Mouse (Mus musculus) ES-E14 (cell line): Measurements from ENCODE around the gene Gfod2. TPM values are rescaled to one million over a fixed set of nuclear protein-coding genes. Genes with fewer than 3 reads are reported as not detected.
A peak's percentile ranks its signal among the peaks of the same experiment; 100 is the strongest.

Experiments
- DNase-seq: peaks from one replicate; pipeline ENCODE4 v3.0.0-alpha.2; 2013; ENCODE audit warnings: low read depth, low spot score
- H3K27ac ChIP-seq: 2 replicates; pipeline ENCODE4 v1.5.1; 2012; ENCODE audit warnings: low read depth, mild to moderate bottlenecking, low read length, moderate library complexity, mixed read lengths; ENCODE audit not compliant: poor library complexity, insufficient read depth, severe bottlenecking
- H3K36me3 ChIP-seq: 2 replicates; pipeline ENCODE4 v1.6.1; 2012; ENCODE audit warnings: mild to moderate bottlenecking, low read length, moderate library complexity, mixed read lengths; ENCODE audit not compliant: control insufficient read depth, poor library complexity, insufficient read depth, severe bottlenecking
- H3K4me1 ChIP-seq, 2 experiments: fragments of 150-350 bp in 1 of 2; sonication (generic) in 1 of 2; 2 replicates each; pipeline ENCODE4 v1.6.1; 2012; ENCODE audit warnings: low read length in 2 of 2, mild to moderate bottlenecking in 1 of 2, mixed read lengths in 1 of 2; ENCODE audit not compliant: control insufficient read depth in 2 of 2, insufficient read depth in 2 of 2, poor library complexity in 1 of 2
- H3K4me3 ChIP-seq, 2 experiments: fragments of 150-350 bp in 1 of 2; sonication (generic) in 1 of 2; 2 replicates each; pipeline ENCODE4 v1.5.1; 2012; ENCODE audit warnings: low read length in 2 of 2, low read depth in 1 of 2, mild to moderate bottlenecking in 1 of 2, mixed read lengths in 1 of 2; ENCODE audit not compliant: insufficient read depth in 1 of 2, poor library complexity in 1 of 2, severe bottlenecking in 1 of 2
- H3K9ac ChIP-seq: 2 replicates; pipeline ENCODE4 v1.6.1; 2012; ENCODE audit warnings: low read depth, mild to moderate bottlenecking, low read length, mixed read lengths; ENCODE audit not compliant: poor library complexity, insufficient read depth, severe bottlenecking
- H3K9me3 ChIP-seq: fragments of 150-350 bp; sonication (generic); 2 replicates; pipeline ENCODE4 v1.6.1; 2012; ENCODE audit warnings: low read depth, mild to moderate bottlenecking, low read length; ENCODE audit not compliant: control insufficient read depth, insufficient read depth
- CHD2 ChIP-seq: IDR thresholded peaks from 2 replicates; pipeline ENCODE4 v1.6.1; 2014; ENCODE audit warnings: mild to moderate bottlenecking, low read depth, low read length, inconsistent platforms
- HCFC1 ChIP-seq: IDR thresholded peaks from 2 replicates; pipeline ENCODE4 v1.6.1; 2012; ENCODE audit warnings: low read length, inconsistent platforms, borderline replicate concordance; ENCODE audit not compliant: insufficient read depth
- MAFK ChIP-seq: IDR thresholded peaks from 2 replicates; pipeline ENCODE4 v1.6.1; 2014; ENCODE audit warnings: mild to moderate bottlenecking, low read depth, low read length, inconsistent platforms; ENCODE audit not compliant: insufficient read depth
- ZC3H11A ChIP-seq: IDR thresholded peaks from 2 replicates; pipeline ENCODE4 v1.6.1; 2012; ENCODE audit warnings: low read depth, mild to moderate bottlenecking, inconsistent platforms, low read length, borderline replicate concordance
- ZNF384 ChIP-seq: IDR thresholded peaks from 2 replicates; pipeline ENCODE4 v1.6.1; 2012; ENCODE audit warnings: low read depth, low read length, inconsistent platforms
- in situ Hi-C, 2 experiments: fragments of 600-800 bp; cut with MboI; formaldehyde crosslinking; loops; one replicate each; pipeline ENCODE4 v1.15.1; 2025; ENCODE audit warnings: low sequenced_read_pairs in 2 of 2, inconsistent platforms in 1 of 2; ENCODE audit not compliant: unreplicated experiment in 2 of 2
- total RNA-seq: library from RNA; depleted of rRNA; stranded (reverse); fragments of 300-350 nt; gene quantifications from 2 replicates; pipeline ENCODE4 v1.2.3, GENCODE M21; 2012

Gfod2 gene
- total RNA-seq, 1 experiment, result 11.0 TPM

DNA sequence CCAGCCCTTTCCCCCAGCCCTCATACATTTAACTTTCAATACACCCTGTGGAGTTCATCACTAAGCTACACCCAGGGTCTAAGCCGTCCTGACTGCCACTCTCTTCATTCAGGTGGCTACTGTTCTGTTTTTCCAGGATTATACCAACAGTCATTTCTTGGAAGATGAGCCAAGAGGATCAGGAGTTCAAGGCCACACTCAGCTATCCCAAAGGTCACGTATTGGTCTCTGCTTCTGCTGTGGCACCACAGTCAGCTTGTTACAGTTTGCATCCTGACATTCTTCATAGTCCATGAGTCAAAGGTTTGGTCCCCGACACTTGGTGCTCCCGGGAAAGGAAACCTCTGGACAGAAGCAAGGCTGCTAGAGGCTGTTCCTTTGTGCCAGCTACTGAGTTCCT lies 38.8 kb downstream of the Gfod2 start:
- no peak overlapping the region for H3K9ac ChIP-seq
- no peak for DNase-seq
- no peak overlapping the region for H3K4me3 ChIP-seq
- H3K27ac ChIP-seq, result no peak overlapping the region
- H3K9me3 ChIP-seq, result no peaks in the 10 kb centered on the region
- in situ Hi-C loops, result loop anchor here in 1 of 2 experiments (10.0 kb wide), 1 partner anchor 65 kb away; no protein-coding TSS in a partner anchor
- H3K36me3 ChIP-seq, result peaks cover 2% of the 10 kb centered on the region; the same call in 1 of the 2 replicates
- H3K4me1 ChIP-seq, result peaks cover 0 to 2% of the 10 kb centered on the region in 2 experiments; a peak in 1 of 4 replicates
- no peak for TF ChIP-seq ZC3H11A
- TF ChIP-seq HCFC1, result no peak
- TF ChIP-seq ZNF384, result no peak
- no peak for TF ChIP-seq CHD2
- TF ChIP-seq MAFK, result no peak

- in situ Hi-C loops, result loop anchor here in 1 of 2 experiments (10.0 kb wide), 1 partner anchor 68 kb away; no protein-coding TSS in a partner anchor
Observed at GRCm38 (mm10) chr8:105716302-105716945, 42.0 kb downstream of the Gfod2 start.

GRCm38 (mm10) chr8:105715042-105715441 lies 43.4 kb downstream of the Gfod2 start:
- in situ Hi-C loops, result loop anchor here in 1 of 2 experiments (10.0 kb wide), 1 partner anchor 70 kb away; no protein-coding TSS in a partner anchor
- TF ChIP-seq MAFK, result no peak
- TF ChIP-seq HCFC1, result no peak
- TF ChIP-seq ZC3H11A, result no peak
- no peak for TF ChIP-seq ZNF384
- TF ChIP-seq CHD2, result no peak
- H3K4me1 ChIP-seq, result peaks cover 0 to 2% of the 10 kb centered on the region in 2 experiments; a peak in 1 of 4 replicates
- H3K4me3 ChIP-seq, result no peak overlapping the region
- no peak overlapping the region for H3K27ac ChIP-seq
- no peak overlapping the region for H3K9ac ChIP-seq
- DNase-seq, result no peak
- H3K36me3 ChIP-seq, result no peaks in the 10 kb centered on the region
- no peaks in the 10 kb centered on the region for H3K9me3 ChIP-seq

More at GRCm38 (mm10) chr8:105716302-105716945, 42.0 kb downstream of the Gfod2 start:
- no peak for DNase-seq
- no peak for TF ChIP-seq ZC3H11A
- TF ChIP-seq MAFK, result no peak
- no peak for TF ChIP-seq CHD2
- TF ChIP-seq HCFC1, result no peak
- no peak for TF ChIP-seq ZNF384
- Histone ChIP-seq H3K9me3 (no peaks in the 10 kb centered on the region), H3K4me3 (peak overlapping the region; percentile 28 to 62; a peak in 3 of 4 replicates), H3K4me1 (no peaks in the 10 kb centered on the region; a peak in 1 of 4 replicates), H3K27ac (no peak overlapping the region), H3K36me3 (no peaks in the 10 kb centered on the region), H3K9ac (peak overlapping the region; percentile 21; the same call in 1 of the 2 replicates)

DNA sequence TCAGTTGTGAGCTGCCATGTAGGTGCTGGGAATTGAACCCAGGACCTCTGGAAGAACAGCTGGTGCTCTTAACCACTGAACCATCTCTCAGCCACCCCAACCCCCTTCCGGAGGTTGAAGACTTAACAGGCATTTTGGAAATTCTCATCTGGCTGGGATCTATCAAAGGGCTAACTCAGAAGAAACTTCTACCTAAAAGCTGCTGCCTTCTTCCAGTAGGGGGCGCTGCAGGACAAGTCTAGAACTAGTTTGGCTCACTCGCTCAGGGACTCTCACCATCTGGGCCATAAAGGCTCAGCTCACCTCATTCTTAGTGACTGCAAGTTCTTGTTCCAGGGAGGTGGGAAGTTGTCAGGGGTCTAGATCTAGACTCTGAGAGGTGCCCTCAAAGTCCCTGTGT lies 44.3 kb downstream of the Gfod2 start:
- peak; percentile 95 for DNase-seq
- H3K27ac ChIP-seq, result no peak overlapping the region
- H3K9me3 ChIP-seq, result no peaks in the 10 kb centered on the region
- in situ Hi-C loops, result loop anchor here in 1 of 2 experiments (10.0 kb wide), 1 partner anchor 71 kb away; no protein-coding TSS in a partner anchor
- no peak overlapping the region for H3K9ac ChIP-seq
- H3K4me3 ChIP-seq, result no peak overlapping the region
- H3K36me3 ChIP-seq, result no peaks in the 10 kb centered on the region
- peak; percentile 88; the same call in 1 of the 2 replicates for TF ChIP-seq ZC3H11A
- no peak for TF ChIP-seq CHD2
- peaks cover 0 to 6% of the 10 kb centered on the region in 2 experiments; a peak in 1 of 4 replicates for H3K4me1 ChIP-seq

DNA sequence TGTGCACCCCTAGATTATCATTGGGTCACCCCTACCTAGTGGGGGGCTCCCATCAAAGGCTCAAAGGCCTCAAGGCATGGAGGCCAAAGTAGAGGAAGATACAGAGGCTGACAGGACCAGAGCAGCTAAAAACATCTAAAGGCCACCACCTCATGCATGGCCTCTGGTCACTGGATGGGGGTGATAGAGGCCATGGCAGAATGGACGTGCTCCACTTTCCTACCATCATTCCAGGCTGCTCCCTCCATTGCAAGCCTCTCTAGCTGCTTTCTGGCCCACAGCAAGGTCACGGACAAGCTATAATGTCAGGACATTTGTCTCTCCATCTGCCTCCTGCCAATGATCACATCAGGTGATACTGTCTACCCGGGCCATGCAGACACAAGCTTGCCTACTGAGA lies 46.2 kb downstream of the Gfod2 start:
- DNase-seq, result no peak
- no peak overlapping the region for H3K9ac ChIP-seq
- TF ChIP-seq ZC3H11A (no peak), HCFC1 (no peak), CHD2 (no peak)
- no peak overlapping the region for H3K27ac ChIP-seq
- in situ Hi-C loops, result loop anchor here in 1 of 2 experiments (10.0 kb wide), 1 partner anchor 73 kb away; no protein-coding TSS in a partner anchor
- H3K9me3 ChIP-seq, result no peaks in the 10 kb centered on the region
- H3K4me1 ChIP-seq, result peaks cover under 1 to 9% of the 10 kb centered on the region in 2 experiments; a peak in 1 of 4 replicates
- H3K36me3 ChIP-seq, result no peaks in the 10 kb centered on the region
- H3K4me3 ChIP-seq, result no peak overlapping the region
